Mouse (Mus musculus) cortical plate, adult 2 months (tissue): ENCODE results near the gene Stat3. TPM values are rescaled to one million over a fixed set of nuclear protein-coding genes. Genes with fewer than 3 reads are reported as not detected.

Experiments used
- H3K27ac ChIP-seq: fragments of 200-500 bp; 2 replicates; pipeline ENCODE4 v1.5.1; 2012; ENCODE audit warnings: low read length, control low read depth, inconsistent platforms; ENCODE audit not compliant: insufficient read depth
- H3K4me1 ChIP-seq: fragments of 200-500 bp; 2 replicates; pipeline ENCODE4 v1.6.1; 2011; ENCODE audit warnings: low read length; ENCODE audit not compliant: control insufficient read depth, insufficient read depth
- H3K4me3 ChIP-seq: fragments of 200-500 bp; 2 replicates; pipeline ENCODE4 v1.5.1; 2011; ENCODE audit warnings: mild to moderate bottlenecking, low read length, control low read depth; ENCODE audit not compliant: insufficient read depth
- CTCF ChIP-seq: fragments of 200-500 bp; IDR thresholded peaks from 2 replicates; pipeline ENCODE4 v1.5.1; 2011; ENCODE audit warnings: mild to moderate bottlenecking, control low read depth, low read length; ENCODE audit not compliant: insufficient read depth; ENCODE audit errors: extremely low read depth
- POLR2A ChIP-seq: fragments of 200-500 bp; IDR thresholded peaks from 2 replicates; pipeline ENCODE4 v1.6.1; 2011; ENCODE audit warnings: mild to moderate bottlenecking, low read length, control low read depth; ENCODE audit not compliant: insufficient read depth; ENCODE audit errors: extremely low read depth
- polyA plus RNA-seq: library from polyadenylated mRNA; depleted of rRNA; stranded (reverse); fragments of >200 nt; gene quantifications from 2 replicates; pipeline ENCODE4 v1.2.3, GENCODE M21; 2012; rRNA removed

The Stat3 gene
- 33.0 and 38.9 TPM in 2 replicates for polyA plus RNA-seq

DNA sequence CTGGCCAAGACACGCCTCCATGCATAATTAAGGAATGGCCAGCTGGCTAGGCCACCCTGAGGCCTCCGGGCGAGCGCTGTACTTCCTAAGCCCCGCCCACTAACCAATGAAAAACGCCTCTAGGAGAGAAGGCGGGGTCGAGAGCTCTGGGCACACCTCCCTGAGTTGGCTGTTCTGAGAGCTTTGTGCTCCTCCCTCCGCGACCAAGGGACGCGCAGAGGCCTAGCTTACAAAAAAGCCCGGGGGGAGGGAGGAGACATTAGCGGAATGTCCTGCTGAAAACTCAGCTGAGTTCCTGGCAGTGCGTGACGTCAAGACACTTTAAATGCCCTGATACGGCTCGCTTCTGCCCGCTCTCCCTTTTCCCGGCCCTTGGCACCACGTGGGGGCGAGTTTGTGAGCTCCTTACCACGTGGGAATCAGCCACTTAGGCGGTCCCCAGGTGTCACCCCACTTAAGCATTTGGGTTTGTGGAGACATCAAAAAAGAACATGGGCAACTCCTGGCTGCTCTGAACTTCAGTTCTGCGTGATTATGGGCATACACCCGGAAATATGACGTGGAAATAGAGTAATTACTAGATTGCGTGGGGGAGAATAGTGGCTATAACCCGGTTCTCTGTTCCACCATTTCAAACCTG, at the start of gene Stat3:
Stat3 (minus strand) TSS at position 29 of the 640 bp plus-strand sequence.
- H3K4me3 ChIP-seq = peak within 1 kb of the TSS; percentile 77
- peaks cover 3% of the 10 kb centered on the region; the same call in 1 of the 2 replicates for H3K4me1 ChIP-seq
- H3K27ac ChIP-seq = peak within 1 kb of the TSS; percentile 47
- TF ChIP-seq CTCF = no peak
- no peak for TF ChIP-seq POLR2A

- no peak for TF ChIP-seq POLR2A
- TF ChIP-seq CTCF = no peak
- Histone ChIP-seq H3K27ac (no peak overlapping the region), H3K4me3 (no peak overlapping the region), H3K4me1 (no peaks in the 10 kb centered on the region)
These were observed 49.3 kb upstream of the Stat3 start for GRCm38 (mm10) chr11:100988674-100989073.

GRCm38 (mm10) chr11:100985607-100986006, 46.3 kb upstream of the Stat3 start:
- no peak overlapping the region for H3K27ac ChIP-seq
- no peak for TF ChIP-seq POLR2A
- 0 out of 2 replicates have a peak, but pooled peaks have one; percentile 5 for TF ChIP-seq CTCF

GRCm38 (mm10) chr11:100983778-100984131, 44.4 kb upstream of the Stat3 start:
- no peak for TF ChIP-seq CTCF
- no peak for TF ChIP-seq POLR2A
- Histone ChIP-seq H3K4me1 (peaks cover 2% of the 10 kb centered on the region; the same call in 1 of the 2 replicates), H3K4me3 (no peak overlapping the region), H3K27ac (no peak overlapping the region)

More at GRCm38 (mm10) chr11:100985607-100986006, 46.3 kb upstream of the Stat3 start:
- no peak overlapping the region for H3K4me3 ChIP-seq
- H3K4me1 ChIP-seq = 0 out of 2 replicates have a peak, but pooled peaks cover 2% of the 10 kb centered on the region

DNA sequence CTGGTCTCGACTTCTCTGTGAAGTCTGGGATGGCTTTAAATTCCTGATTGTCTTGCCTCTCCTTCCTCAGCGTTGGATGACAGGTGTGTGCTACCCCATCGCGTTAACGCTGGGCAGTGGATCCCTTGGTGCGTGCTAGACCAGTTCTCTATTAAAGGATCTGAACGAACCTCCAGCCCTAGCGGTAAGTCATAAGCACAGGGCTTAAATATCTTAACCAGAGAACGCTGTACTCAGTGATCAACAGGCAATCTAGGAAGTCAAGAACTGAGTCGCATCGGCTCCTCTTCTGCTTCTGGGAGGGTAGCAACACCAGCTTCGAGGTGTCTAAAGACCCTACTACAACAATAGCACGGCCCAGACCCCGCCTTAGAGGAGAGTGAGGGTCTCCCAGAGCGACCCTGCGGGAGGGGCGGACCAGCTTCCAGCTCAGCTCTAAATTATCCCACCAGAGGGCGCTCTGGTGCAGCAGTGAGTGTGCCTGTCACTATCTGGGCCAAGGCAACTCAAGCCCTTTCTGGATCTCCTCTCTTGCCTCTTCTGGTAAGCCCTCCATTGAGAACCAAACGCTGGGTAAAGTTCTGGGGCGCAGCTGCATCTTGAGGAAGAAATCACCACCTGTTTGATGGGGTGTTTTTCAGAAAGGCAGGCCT, 43.9 kb upstream of the Stat3 start:
- Histone ChIP-seq H3K27ac (no peak overlapping the region), H3K4me1 (peaks cover 2% of the 10 kb centered on the region; the same call in 1 of the 2 replicates), H3K4me3 (0 out of 2 replicates have a peak overlapping the region, but pooled peaks have one; percentile 4)
- TF ChIP-seq POLR2A (no peak), CTCF (peak; percentile 88)

DNA sequence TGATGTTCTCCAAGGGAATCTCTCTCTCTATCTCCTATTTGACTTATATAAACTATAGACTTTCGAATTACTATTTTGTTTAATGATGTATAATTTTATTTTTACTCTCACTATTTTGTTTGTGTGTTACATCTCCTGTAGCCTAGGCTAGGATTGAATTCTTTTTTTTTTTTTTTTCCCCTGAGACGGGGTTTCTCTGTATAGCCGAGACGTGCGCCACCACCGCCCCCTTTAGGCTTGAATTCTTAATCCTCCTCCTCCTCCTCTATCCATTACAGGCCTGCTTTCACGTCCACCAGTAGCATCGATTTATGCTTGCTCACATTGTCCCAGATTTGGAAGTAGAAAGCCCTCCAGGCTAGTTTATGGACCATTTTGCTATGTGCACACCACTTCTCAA, 42.7 kb upstream of the Stat3 start:
- no peak overlapping the region for H3K4me3 ChIP-seq
- H3K27ac ChIP-seq = no peak overlapping the region
- TF ChIP-seq POLR2A (no peak), CTCF (no peak)
- peaks cover 2% of the 10 kb centered on the region; the same call in 1 of the 2 replicates for H3K4me1 ChIP-seq

- no peak overlapping the region for H3K4me3 ChIP-seq
- no peak overlapping the region for H3K27ac ChIP-seq
- TF ChIP-seq POLR2A = no peak
- TF ChIP-seq CTCF = no peak
- H3K4me1 ChIP-seq = peaks cover 2% of the 10 kb centered on the region; the same call in 1 of the 2 replicates
These were observed 41.9 kb upstream of the Stat3 start for GRCm38 (mm10) chr11:100981236-100981635.

- Histone ChIP-seq H3K4me3 (no peak overlapping the region), H3K27ac (no peak overlapping the region), H3K4me1 (peaks cover 2% of the 10 kb centered on the region; the same call in 1 of the 2 replicates)
- TF ChIP-seq POLR2A (no peak), CTCF (no peak)
These were observed 41.1 kb upstream of the Stat3 start for GRCm38 (mm10) chr11:100980438-100980837.

DNA sequence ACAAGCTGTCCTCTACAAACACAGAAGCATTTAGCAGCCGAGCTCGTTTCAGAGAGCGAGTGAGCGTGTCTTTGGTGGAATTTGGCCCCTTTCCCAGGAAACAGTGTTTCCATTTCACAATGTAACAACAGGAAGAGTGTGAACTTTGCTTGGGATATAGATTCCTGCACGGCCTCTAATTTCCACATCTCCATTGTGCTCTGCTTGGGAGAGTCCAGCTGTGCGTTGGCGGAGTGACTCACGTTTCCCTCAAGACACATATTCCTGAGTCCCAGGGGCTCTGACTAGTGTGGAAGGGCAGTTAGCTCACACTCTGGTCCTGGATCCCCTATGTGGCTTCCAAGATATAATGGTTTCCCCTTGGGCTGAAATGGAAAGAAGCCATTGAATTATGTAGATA, 40.5 kb upstream of the Stat3 start:
- TF ChIP-seq CTCF (no peak), POLR2A (no peak)
- H3K4me3 ChIP-seq = no peak overlapping the region
- no peak overlapping the region for H3K27ac ChIP-seq
- H3K4me1 ChIP-seq = peaks cover 2% of the 10 kb centered on the region; the same call in 1 of the 2 replicates
